Mouse (Mus musculus): ENCODE measurements around the gene Zswim3.

- TF ChIP-seq POLR2A (IDR thresholded peaks at IDR 0.05; ENCODE audit: low read depth, low read length) (no peak), CTCF (IDR thresholded peaks at IDR 0.05; ENCODE audit: extremely low read depth, insufficient read depth, insufficient read length, insufficient replicate concordance) (no peak)
Measured at GRCm38 (mm10) chr2:164803921-164804313, 981 bp upstream of the Zswim3 start.

Data from spleen, adult 2 months (tissue).